Mouse (Mus musculus): ENCODE results near the gene 9130409I23Rik.

The 9130409I23Rik gene

DNA sequence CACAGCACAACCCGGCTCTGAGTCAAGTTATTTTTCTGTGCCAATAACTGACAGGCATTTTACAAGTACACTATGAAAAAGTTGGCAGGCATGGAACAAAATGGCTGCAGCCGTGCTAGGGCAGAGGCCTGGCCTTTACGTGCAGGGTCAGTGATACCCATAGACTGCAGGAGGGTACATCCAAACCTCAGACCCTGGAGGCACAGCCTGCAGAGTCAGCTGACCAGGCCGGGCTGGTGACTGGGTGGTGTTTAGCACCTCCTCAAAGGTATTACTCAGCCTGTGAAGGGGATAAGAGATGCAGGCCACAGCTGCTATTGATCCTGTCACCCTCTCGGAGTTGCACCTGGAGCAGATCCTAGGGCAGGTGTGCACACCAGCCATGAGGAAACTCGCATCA is at the start of gene 9130409I23Rik:
TSS of gene 9130409I23Rik (plus strand) at position 301 of the 400 bp plus-strand sequence.
- no peak for DNase-seq

DNA sequence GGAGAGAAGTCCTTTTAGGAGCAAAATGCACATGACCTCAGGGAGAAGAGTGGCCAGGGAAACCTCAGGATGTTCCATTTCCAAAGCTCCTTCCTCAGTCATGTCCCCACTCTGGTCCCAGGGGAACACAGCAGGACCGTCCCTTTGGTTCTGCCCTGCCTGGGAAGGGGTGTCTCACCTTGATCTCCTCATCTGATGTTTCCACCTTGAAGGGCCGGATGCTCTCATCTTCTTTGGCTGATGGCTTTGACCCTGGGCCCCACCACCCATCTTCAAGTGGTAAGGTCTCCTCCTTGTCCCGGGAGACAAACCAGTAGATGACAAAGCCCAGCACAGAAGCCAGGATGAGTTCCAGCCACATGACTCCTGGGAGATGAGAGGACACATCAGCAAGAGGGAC is 49.4 kb upstream of the 9130409I23Rik start:
- no peak for DNase-seq

DNA sequence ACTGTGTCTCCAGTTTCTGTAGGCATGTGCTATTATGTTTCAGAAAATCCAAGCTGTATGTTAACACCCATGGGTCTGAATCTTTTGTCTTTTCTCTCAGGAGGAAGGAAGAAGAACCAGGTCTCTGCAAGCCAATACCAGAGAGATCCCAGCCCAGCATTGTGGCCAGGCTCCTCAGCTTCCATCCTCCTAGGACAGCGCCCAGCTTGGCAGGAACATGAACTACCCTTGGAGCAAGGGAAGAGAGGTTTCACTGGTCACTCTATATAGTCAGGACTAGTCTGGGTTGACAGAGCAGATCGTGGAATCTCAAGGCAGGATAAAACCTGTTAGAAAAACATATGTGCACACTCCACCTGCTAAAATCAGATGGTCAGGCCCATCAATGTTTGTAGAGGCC is 47.2 kb upstream of the 9130409I23Rik start:
- no peak for DNase-seq

DNA sequence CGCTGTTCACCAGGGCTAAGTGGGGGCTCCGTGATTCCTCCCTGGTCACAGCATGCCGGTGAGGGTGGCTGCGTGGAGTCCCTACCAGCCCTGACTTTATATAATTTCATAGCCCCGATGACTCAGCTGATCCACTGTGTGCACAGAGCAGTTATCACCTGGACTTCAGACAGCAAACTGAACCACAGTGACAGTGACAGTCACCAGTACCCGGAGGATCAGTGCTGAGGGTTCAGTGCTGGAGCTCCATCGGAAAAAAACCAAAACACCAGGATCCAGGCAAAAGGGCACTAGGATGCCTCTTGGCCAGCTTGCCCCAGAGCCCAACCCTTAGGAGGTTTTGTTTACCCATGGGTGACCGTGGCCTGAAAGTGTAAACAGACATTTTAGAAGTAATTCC is 45.7 kb upstream of the 9130409I23Rik start:
- no peak for DNase-seq

DNA sequence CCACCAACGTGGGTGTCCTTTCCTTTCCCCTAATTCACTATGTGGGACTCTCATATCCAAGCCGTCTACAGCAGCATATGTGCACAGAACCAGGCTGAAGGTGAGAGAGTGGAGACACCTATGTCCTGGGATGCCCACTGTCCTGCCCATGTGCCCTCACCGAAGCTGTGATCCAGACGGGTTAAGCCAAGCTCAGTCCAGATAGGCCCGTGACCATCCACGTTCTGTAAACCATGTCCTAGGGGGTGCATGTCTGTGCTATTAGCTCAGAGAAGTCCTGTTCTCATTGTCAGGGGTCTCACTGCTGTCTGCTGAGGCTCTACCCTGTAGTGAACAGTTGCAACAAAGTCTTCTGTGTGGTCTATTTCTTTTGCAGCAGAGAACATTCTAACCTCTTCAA is 43.2 kb upstream of the 9130409I23Rik start:
- no peak for DNase-seq

DNA sequence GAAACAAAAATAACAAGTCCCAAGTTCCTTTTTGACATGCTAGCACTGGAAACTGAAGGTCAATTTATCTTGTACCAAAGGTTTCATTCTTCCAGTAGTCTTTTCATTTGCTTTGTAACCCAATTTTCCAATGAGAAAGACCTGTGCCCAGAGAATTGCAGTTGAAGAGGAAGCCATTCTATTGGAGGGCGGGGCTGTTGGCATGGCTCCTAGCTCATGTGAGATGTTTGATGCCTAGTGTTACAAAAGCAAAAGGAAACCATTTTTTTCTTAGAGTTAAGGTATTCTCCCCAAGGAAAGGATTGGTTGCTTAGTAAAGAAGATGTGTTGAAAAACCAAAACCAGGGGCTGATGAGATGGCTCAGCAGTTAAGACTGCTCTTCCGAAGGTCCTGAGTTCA is 42.8 kb upstream of the 9130409I23Rik start:
- no peak for DNase-seq

DNA sequence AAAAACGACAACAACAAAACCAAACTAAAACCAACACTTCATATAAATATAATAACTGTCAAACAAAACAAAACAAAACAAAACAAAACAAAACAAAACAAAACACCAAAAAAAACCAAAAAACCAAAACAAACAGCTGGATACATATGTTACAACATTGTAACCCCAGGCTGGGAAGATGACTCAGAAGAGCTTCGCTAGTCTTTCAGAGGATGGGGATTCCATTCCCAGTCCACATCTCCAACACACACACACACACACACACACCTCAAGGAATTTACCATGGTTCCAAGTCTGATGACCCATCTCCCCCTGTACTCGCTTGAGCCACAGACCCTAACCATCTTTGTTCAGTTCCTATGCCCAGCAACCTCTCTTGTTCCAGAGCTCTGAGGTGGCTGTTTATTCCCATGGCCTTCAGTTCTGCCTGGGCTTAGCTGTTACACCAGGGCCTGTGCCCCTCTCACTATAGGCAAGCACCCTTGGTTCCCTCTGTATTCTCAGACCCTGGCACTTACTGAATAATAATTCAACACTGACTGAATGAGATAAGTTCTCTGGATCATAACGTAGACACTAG is 41.9 kb upstream of the 9130409I23Rik start:
- no peak for DNase-seq

DNA sequence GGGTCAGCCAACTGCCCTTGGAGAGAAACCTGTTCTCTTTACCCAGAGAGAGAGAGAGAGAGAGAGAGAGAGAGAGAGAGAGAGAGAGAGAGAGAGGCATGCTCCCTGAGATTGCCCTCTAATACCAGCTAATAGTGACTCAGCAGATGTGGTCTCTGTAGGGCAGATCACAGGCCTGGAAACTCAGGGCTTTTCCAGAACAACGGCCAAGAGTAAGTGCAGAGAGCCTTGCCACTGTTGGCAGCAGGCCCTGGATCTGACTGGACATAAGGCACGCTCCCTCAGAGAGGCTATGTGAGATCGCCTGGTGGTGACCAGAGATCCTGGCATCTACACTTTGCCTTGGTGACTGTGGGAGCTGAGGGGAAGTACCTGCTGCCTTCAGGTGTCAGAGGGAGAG is 41.3 kb upstream of the 9130409I23Rik start:
- no peak for DNase-seq

DNA sequence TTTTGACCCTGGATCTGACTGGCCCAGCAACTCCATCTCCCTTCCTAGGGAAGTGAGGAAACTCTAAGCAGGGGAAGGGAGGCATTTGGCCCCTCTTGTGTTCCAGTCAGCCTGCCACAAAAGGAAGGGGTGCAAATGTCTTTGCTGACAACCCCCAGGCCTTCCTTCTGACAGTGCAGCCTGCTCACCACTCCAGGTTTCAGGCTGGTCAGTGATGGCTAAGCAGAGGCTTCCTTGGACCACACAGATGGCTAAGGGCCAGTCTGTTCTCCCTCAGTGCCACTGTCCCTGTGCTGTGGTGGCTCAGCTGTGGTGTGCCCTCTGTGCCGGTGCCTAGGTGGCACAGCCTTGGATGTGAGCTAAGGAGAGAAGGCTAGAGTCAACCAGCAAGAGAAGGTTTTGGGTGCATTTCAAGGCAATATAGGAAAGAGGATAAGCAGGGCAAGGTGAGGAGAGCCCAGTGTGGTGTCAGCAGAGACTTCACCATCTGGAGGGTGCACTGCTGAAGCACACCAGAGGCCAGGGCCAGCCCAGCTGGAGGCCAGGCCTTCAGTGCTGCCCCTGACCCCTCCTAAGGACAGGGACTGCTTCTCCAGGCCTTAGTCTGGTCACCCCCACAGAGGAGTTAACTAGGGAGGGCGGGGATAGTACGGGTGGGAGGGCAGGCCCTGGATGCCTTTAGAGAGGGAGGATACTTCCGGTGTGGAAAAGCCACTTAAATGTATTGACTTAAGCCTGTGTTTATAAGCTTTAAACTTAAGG is 40.7 kb upstream of the 9130409I23Rik start:
- DNase-seq: no peak

DNA sequence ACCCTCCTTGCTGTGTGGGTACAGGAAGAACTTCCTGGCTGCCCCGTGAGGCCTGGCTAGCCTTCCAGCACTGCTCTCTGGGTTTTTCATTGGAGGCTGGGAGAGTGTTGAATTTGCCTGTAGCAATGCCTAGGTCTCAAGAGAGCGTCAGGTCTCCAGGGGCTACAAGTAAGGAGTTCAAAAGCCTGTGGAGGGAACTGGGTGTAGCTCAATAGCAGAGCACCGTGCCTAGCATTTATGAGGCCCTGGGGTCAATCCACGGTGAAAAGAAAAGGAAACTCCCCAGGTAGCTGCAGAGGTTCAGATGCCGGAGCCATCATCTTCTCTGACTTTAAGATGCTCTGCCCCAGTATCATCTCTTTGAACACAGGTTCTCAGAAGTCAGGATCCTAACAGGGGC is 39.4 kb upstream of the 9130409I23Rik start:
- DNase-seq: no peak

DNA sequence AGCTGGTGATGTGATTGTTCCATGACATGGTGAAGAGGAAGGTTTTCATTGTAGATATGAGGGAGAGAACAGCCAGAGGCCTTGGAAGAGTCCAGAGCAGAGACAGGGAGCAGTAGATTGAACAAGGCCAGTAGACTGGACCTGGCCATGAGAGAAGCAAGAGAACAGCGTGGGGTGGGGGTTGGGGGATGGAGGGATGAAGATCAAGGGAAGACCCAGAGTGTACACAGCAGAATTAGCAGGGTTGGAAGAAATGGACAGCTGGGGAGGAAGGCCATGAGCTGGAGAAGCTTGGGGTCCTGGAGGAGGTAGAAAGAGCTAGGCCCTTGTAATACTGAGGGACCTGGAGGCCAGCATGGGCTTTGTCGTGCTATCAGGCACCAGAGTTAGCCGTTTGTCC is 38.6 kb upstream of the 9130409I23Rik start:
- no peak for DNase-seq

DNA sequence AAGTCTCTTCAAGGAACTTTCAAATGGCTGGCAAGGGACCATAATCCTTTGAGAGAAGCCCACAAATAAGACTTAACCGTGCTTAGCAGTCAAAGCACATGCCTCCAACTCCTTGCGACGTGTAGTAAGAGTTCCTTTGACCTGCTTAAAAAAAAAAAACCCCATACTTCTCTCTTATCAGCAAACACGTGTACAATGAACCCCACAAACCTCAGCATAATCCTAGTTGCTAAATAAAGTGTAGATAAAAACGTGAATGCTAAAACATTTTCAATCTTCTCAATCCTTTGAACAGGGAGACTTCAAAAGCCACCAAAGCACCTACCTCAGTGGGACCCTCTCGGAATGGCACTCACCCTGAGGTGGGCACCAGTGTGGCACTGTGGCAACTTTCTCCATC is 37.6 kb upstream of the 9130409I23Rik start:
- DNase-seq: no peak

DNA sequence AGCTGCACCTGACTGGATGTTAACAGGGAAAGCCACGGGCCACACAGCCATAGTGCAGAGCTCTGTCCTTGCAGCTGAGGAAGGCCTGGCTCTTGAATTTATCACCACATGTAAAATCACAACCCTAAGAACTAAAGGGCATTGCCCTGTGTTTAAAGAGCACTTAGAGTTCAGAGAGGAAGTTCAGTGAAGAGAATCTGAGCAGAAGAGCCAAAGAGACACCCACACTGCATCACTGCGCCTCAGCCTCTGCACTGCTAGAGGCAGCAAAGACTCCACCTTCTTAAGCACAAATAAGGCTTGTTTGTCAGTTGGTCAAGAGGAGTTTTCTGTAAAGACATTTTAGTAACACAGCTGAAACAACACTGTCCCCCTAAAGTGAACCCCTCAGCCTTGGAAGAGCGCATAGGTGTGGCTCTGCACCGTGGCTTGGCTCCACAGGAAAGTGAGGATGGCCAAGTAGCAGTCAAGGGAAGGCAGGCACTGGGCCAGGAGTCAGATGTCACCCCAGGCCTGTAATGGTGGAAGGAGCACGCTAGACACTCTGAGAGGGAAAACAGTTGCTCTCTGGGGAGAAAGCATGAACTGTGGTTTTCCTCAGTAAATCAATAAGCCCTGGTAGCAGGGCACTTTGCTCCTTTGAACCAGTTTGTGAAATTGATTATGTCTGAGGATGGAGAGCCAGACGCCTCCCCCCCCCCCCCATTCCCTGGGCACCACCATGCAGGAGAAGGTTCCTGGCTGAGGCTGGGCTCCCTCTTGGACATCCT is 36.1 kb upstream of the 9130409I23Rik start:
- no peak for DNase-seq

DNA sequence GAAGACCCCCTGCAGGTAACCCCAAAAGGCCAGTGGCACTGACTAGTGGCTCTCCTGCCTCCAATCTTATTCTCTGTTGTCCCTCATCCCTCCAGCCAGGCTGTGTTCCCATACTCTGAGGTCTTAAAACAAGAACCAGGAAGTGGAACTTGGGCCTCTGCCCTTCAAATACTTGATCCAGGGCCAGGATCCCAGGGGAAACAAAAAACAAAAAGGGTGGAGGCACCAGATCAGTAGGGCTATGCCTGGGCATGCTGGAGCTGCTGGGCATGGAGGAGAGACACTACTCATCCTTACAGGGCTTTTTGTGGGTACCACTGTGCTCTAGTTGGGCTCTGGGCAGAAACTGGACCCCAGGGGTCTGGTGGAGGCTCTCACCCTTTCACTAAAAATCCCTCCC is 35.5 kb upstream of the 9130409I23Rik start:
- peak; percentile 27 for DNase-seq

DNA sequence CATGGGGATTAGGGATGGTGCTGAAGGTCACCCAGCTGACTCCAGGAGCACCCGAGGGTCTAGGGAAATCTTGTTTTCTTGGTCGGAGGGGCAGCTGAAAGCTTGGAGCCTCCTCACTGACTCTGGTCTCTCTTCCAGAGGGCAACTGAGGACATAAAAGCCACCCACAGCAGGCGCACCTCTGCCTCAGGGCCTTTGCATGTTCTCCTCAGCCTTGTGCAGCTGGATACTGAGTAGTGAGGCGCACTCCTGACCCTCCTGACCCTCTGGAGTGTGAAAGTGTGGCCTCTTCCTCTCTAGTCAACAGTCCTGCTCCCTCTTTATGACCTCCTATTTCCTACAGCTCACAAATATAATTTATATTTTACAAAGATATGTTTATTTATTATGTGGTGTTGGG is 35.0 kb upstream of the 9130409I23Rik start:
- DNase-seq: no peak

DNA sequence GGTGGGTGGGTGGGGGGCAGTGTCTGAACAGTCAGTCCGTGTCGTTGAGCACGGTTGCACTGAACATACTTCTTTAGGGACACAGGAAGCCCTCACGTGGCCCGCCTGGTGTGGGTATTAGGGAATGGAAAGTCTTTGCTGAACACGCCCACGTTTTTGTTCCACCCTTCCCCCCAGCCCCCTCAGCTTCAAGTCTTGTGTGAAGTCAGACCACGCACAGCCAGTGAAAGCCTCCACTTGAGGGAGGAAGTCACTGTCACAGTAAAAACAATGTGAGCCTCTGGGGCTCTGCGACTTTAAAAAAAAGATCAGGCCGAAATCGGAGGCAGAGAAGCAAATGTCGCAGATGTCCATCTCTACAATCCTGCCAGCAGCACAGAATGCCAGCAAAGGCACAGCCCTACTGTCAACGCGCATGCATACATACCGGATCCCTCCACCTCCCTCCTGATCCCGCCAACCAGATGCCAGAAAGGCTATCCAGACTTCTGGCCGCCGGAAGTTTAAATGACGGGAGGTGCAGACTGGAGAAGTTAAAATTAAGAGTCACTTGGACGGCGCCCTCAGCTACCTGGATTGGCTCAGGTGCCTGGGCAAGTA is 34.4 kb upstream of the 9130409I23Rik start:
- peak; percentile 88 for DNase-seq

DNA sequence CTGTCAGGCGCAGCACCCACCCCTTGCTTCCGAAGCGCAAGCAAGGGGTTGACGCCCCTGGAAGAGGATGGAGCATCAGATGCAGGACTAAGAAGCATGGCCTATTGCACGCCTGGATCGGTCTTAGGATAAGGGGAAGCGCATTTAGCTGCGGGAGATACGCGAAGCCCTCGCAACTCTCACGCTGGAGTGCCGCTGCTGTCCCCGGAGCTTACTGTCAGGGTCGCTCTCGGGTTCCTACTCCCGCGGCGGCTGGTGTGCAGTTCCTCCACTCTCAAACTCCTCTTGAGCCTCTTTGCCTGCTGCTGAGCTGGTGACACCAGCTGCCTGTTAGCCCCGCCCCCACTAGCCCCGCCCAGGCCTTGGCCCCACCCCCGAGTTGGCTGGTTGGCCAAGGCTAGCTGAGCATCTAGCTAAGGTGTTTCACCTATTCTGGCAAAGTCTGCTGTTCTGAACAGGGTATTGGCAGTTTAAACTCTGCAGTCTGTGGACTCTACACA is 33.8 kb upstream of the 9130409I23Rik start:
- peak; percentile 67 for DNase-seq

DNA sequence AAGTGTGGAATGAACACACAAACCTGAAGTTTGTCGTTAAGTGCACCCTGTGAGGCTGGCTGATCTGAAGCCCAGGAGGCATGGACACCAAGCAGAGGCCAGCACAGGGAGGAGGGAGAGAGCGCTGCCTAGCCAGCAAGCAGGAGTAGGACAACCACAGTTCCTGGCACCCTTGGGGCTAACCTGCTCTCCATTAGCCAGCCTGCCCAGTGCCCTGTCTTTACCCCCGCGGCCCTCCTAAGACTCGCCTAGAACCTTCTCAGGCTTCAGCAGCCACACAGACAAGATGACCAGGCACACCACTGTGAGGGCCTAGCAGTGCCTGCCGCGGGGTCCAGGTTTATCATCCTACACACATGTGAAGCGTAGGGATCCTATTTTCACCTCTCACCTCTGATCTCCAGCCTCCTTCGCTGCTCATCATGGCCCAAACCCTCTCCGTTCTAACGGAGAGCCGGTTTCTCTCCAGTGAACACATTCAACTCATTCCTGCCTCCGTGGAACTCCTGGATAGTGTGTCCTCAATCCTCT is 33.1 kb upstream of the 9130409I23Rik start:
- DNase-seq: no peak

DNA sequence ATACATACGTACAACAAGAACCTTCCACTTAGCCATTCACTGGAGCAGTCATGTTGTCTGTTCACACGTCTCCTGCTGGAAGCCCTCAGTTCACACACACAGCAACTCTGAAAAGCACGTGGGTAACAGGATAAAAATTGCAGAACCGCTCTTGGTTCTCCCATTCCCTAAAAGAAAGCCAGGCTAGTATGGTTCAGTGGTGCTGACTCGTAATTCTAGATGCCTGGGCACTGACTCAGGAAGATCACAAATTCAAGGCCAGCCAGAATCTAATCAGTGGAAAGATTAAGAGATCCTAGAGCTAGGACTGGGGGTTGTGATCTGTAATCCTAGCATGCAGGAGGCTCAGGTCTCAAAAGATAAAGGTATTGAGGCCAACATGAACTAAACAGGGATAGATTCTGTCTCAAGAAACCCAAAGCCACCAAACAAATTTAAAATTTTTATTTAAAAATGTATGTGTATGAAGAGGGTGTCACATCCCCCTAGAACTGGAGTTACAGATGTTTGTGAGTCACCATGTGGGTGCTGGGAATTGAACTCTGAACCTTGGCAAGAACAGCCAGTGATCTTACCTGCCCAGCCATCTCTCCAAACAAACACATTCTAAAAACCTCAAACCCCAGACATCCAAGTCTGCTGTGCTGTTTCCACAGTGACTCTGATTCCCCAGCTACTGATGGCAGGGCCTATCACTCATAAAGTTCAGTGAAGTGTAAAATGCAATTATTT is 30.1 kb upstream of the 9130409I23Rik start, which contains the start of gene Ephx1:
TSS of gene Ephx1 (minus strand) at position 149 of the 732 bp plus-strand sequence.
- no peak for DNase-seq

DNA sequence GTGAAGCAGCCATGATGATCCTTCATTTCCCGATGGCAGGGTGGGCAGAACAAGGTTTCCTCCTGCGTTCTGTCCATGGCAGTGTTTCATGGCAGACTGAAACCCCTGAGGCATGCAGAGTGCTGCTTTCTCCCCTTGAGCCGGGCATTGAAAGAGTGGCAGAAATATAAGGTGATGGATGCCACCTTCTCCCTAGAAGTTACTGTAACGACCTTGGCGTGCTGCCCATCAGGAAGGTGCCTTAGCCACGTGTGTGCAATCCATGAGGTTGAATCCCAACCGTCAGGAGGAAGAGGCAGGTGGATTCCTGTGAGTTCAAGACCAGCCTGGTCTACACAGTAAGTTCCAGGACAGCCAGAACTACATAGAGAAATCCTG is 29.6 kb upstream of the 9130409I23Rik start:
- no peak for DNase-seq

DNA sequence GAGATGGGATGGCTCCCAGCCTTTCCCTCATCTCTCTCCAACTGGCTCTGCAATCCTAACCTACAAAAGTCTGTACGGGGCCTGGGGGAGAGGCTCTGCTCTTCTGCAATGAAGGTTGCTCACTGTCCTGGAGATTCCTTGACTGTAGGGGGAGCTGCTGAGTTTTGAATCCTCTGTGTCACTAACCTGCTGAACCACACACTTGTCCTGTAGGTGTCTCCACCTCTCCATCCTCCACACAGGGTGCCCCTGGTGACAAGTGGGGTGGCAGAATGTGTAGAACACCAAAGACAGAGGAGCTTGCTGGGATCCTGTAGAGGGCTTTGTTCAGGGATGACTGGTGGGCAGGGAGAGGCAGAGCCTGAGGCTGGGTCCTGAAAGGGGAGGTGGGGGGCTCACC is 28.8 kb upstream of the 9130409I23Rik start:
- DNase-seq: peak; percentile 45

Data from layer of hippocampus, adult 9-11 months (tissue).